Mouse (Mus musculus) CD4-positive, CD25-positive, alpha-beta regulatory T cell, adult 4 months (primary cell): ENCODE results near the gene Egln1. TPM values are rescaled to one million over a fixed set of nuclear protein-coding genes. Genes with fewer than 3 reads are reported as not detected.

ENCODE experiments used
- ATAC-seq: one replicate; pipeline ENCODE4 v1.8.0; 2017
- polyA plus RNA-seq, 2 experiments: library from polyadenylated mRNA; unstranded; fragments of 100-300 nt; shearing (Covaris generic); gene quantifications; one replicate each; pipeline ENCODE4 v1.2.1; 2017

Egln1 gene
- polyA plus RNA-seq, 2 experiments from 2014 or later, result 11.0 to 13.7 TPM

DNA sequence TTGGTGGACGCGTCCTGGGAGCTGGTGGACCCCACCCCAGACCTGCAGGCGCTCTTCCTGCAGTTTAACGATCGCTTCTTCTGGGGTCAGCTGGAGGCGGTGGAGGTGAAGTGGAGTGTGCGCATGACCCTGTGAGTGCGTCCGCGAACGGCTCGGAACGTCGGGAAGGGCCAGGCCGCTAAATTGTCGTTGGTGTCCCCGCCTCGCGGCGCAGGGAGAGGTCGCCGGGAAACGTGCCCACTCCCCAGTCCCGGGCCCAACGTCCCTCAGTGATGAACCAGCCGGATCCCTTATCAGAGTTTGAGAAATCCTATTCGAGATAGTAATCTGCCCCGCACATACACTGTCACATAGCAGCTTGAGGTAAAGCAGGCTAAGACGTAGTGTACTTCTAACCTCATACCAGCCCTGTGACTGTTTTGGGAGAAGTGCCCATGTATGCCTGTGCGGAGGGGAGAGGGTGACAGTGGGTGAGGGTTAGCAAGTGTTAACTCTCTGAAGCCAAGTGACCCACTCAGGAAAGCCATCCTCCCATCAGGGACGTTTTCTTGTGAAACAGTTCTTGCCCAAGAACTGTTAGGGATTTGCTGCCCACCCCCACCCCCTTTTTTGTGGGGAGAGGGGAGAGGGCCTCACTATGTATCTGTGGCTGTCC lies 50.7 kb downstream of the Egln1 start:
- no peak for ATAC-seq

DNA sequence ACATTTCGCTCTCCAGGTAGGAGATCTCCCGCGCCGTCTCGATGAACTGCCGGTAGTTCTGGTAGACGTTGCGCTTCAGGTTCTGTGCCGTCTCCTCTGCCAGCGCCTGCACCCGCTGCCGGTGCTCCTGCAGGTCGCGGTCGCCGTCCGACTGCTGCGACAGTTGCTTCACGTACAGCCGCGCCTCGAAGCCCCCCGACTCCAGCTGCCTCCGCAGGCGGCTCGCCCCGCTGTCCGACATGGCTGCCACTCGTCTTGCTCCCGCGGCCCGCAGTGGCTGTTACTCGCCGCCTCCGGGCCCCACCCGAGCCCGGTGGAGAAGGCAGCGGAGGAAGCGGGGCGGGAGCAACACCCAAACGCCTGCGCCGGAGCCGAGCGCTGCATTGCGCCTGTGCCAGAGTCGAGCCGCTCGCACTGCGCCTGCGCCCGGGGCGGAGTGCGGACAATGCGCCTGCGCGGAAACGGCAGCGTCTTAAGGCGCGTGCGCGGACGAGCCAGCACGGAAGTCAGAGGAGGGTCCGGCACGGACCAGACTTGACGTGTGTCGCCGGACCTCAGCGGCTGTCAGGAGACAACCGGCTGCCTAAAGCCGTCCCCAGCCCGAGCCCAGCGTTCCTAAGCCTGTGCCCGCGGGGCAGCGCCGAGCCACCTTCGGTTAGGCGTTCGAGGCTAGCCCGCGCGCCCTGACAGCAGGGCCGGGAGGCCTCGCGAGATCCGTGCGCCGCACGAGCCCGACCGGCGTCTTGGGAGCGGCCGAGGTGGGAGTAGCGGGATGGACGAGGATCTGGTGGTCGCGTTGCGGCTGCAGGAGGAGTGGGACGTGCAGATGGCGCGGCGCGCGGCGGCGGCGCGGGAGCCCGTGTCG lies 51.5 kb downstream of the Egln1 start, which contains the start of the genes Exoc8 and Sprtn:
TSS of gene Exoc8 (minus strand) at position 320 of the 865 bp plus-strand sequence.
TSS of gene Sprtn (plus strand) at position 501 of the 865 bp plus-strand sequence.
- peak; percentile 84 for ATAC-seq

DNA sequence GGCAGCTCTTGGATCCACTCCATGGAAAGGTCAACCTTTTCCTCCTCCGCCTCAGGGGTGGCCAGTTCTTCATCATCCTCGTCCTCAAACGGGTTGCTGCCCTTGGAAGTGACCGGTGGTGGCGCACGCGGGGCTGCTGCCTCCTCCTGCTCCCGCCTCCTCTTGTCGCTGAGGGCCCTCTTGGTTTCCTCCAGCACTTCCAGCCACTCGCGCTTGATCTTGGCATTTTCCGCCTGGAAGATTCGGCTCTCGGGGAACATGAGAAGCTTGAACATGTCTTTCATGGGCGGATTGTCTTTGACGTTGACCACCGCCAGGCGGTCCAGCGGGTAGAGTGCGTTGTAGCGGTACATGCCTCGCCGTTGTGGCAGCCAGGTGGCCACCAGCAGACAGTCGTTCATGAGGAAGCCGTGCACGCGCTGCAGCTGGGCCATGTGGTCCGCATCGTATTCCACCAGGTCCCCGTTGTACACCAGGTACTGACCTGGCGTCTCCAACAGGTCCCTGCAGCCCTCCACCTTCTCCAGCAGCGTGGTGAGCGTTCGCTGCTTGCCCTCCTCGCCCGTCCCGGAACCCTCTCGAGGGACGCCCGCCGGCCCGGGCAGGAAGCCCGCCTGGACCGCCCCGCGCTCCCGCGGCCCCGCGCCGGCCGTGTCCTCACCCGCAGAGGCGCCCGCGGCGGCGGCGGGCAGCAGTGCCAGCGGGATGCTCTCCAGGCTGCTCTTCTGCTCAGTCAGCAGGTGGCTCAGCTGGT lies 52.3 kb downstream of the Egln1 start:
- peak; percentile 27 for ATAC-seq

DNA sequence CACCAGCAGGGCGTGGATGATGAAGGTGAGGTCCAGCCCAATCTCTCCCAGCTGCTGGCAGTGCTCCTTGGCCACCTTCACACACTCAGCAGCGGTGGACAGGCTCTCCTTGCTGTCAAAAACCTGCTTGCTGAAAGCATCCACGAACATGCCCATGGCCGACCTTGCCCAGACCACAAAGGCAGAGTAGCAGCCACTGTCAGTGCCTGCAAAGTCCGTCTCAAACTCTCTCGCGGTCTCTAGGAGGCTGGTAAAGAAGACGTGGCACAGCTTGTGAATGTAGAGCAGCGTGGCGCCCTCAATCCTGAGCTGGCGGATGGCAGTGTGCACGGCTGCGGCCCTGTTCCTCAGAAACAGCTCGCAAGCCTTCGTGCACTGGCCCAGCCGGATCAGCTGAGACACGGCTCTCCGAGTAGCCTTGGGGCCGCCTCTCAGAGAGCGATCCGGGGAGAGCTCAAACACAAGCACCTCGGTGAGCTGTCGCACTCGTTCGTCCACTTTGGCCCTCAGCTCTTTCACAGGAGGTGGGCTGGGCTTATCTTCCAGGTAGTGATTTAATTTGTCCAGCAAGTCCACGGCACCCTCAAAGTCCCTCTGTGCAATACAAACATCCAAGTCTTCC lies 53.0 kb downstream of the Egln1 start:
- no peak for ATAC-seq

DNA sequence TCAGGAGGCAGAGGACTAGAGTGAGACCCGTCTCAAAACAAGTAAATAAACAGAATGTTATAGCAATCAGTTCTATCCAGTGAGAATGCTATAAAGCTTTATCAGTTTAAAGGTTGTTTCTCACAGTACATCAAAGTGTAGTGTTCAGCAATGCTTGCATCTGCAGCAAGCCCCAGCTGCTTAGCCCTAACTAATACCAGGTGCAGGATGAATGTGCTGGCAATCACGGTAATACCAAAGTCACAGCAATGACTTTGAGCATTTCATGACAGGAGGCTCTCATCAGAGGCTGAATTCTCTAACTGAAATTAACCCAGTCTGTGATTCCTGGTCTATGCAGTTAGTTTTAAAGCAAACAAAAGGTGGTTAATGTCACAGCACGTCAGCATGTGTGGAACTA lies 56.5 kb downstream of the Egln1 start:
- no peak for ATAC-seq

DNA sequence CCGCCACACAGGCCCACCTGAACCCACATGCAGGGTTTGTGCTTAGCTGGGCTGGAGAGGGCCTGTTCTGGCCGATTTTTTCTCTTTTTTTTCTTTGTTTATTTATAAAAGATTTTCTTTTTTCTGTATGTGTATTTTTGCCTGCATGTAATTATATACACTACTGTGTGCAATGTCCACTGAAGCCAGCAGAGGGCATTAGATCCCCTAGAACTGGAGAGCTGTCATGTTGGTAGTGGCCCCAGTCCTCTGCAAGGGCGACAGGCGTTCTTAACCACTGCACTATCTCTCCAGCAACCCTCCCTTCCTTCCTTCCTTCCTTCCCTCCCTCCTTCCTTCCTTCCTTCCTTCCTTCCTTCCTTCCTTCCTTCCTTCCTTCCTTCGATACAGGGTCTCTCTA lies 60.7 kb downstream of the Egln1 start:
- ATAC-seq, result no peak

DNA sequence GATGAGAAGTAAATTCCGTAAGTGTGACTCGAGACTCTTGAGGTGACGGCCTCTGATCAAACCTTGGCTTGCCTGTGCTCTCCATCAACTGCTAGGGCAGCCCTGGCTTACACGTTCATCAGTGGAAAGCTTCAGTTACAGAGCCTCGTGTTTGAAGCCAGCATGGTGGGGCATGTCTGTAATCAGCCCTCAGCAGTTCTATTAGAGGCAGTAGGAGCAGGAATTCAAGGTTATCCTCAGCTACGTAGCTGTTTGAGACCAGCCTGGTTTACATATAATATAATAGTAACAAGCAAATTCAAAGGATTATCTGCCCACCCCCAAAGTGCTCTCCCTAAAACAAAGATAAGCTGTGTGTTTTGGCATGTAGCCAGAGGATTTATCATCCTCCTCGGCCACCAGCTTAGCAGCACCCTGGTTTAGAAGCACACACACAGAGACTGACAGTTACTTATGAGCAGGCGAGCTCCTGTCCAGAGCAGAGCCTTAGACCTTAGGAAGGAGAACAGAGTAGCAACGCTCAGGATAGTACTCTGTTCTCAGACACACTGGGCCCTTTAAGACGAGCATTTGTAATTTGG lies 70.1 kb downstream of the Egln1 start:
- ATAC-seq, result no peak

DNA sequence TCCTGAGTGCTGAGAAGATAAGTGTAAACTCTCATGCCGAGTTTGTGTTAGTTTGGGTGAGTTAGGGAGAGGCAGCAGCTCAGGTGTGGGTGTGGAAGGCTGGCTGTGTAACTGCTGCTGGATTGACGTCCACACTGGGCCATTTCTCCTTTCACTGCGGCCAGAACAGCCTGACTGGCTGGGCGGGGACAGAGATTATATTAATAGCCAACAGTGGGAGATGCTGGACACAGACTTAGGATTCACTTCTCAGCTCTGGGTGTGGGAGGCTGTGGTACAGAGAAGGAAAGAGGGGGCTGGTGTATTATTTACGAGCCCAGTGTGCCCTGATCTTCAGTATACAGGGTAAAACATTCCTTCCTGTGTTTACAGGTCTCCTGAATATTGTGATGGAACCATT lies 71.0 kb downstream of the Egln1 start:
- no peak for ATAC-seq

DNA sequence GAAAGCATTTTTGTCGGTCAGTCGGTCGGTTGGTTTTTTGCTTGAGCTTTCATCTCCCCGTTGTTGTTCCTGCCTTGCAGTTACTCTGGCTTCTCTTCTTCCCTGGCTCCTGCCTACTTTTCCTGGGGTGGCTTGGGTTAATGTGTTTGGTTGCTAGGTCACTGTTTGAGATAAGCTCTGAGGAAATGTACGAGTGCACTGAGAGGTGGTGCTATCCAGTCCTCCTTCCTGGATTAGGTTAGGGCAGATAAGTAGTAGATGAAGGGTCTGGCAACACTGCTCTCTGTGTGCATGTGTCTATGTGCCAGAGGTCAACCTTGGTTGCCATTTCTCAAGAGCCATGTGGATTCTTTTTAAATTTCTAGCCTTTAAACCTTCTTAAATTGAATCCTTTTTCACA lies 76.4 kb downstream of the Egln1 start:
- no peak for ATAC-seq

DNA sequence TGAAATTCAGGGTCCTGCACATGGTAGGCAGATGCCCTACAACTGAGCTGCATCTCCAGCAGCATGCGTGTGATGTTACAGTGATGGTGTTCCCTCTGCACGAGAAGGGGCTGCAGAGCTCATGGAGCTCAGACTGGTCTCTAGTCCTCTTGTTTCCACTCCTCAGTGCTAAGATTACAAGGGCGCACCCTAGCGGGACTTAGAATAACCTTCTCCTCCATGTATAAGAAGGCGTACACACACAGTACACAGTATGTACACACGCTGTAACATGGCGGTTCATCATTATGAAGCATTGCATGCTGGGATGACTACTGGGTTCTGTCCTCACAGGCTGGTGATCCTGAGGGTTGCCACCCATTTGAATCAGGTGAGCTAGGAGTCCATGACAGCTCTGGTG lies 77.0 kb downstream of the Egln1 start:
- no peak for ATAC-seq

DNA sequence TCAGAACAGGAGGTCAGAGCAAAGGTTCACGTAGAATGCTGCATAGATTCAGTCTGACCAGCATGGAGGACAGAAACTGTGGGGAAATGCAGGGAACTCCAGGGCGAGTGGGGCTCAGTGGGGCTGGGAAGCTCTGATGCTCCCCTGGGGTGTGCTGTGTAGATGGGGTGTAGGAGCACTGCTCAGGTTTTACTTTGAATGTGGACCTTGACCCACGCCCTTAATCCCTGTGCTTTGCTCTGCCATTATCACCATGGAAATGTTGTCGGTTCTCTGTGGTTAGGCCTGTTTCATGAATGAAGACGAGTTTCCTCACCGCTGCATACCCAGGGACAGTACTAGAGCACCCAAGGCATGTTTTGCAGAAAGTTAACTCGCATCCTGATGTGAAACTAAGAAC lies 77.7 kb downstream of the Egln1 start:
- ATAC-seq, result no peak

DNA sequence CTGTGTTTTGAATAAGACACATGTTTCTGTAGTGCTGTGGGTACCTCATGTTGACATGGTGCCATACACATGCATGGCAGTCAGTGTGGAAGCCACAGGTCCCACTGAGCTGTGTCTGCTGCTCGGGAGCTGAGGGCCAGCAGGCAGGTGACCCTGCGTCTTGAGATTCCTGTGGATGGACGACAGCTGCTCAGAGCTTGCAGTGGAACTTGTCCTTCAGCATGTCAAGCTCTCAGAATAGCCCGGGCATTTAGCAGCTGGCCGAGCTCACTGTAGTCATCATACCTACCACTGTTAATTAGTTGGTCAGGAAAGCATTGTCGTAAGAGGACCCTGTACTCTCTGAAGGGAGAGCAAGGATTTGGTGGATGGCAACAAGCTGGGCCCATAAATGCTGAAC lies 79.4 kb downstream of the Egln1 start:
- no peak for ATAC-seq

DNA sequence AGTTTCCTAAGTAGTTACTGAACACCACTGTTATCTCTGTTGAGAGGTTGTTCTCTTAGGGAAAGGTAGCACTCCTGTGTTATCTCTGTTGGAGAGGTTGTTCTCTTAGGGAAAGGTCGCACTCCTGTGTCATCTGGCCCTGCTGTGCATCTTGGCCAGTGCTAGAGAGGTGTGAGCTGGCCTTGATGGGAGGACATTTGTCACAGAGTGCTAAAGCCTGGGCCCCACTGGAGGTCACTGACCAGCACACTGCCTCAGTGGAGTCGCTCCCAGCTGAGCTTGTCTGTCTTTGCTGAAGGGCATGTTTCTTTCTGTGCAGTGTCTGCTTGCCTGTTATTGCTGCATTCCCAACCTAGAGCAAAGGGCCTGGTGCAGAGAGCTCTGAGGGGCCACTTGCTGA lies 82.0 kb downstream of the Egln1 start:
- no peak for ATAC-seq

DNA sequence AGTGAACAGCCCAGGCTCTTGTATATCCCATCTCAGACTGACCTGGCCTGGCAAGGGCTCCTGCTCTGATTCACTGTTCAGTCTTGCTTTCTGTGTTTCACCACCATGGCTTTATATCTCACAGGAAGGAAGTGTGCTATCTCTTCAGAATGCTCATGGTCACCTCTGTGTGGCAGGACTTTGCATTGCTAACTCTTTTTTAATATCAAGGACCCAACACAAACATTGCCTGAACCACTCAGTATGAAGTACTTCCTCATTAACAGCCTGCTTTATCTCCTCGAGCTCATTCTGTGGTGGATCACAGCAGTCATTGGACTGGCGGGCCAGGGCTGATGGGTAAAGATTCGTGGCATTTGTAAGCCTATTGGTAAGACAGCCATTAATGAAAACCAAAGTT lies 82.5 kb downstream of the Egln1 start:
- no peak for ATAC-seq

DNA sequence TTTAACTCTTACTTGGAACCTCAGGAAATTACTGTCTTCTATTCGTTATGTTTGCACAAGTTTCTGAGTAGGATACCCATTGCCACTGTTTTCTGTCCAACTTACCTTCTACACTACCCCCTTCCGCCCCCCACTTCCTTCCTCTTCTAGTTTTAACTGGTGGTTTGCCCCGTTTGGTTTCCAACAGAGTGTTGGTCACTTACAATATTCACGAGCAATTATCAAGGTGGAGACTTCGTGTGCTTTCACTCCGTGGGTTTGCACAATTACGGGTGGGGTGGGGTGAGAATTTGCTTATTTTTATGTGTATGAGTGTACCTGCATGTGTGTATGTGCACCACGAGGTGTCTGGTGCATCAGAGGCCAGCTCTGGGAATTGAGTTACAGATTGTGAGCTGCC lies 85.4 kb downstream of the Egln1 start:
- peak; percentile 25 for ATAC-seq

DNA sequence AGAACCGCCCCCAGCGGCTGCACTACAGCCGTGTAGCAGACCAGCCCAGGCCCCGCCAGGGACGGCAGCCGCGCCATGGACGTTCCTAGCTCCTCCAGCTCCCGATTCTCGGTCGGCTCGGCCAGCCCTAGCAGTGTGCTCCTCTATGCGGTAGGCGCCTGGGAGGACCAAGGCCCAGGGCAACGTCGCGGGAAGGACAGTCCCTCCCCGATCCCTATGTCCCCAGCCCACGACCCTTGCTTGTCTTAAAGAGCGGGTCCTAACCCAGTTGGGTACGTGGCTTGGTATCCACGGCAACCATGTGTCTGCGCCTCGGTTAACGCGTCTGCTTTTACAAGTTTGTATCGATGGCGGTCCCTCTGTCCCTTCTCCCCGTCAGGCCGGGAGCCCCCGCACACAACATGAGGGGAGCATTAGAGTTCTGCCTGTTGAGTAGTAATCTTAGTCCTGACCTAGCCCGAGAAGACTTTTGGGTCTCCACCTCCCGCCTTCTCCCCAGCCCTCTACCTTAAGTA lies 85.9 kb downstream of the Egln1 start:
- ATAC-seq, result peak; percentile 55

DNA sequence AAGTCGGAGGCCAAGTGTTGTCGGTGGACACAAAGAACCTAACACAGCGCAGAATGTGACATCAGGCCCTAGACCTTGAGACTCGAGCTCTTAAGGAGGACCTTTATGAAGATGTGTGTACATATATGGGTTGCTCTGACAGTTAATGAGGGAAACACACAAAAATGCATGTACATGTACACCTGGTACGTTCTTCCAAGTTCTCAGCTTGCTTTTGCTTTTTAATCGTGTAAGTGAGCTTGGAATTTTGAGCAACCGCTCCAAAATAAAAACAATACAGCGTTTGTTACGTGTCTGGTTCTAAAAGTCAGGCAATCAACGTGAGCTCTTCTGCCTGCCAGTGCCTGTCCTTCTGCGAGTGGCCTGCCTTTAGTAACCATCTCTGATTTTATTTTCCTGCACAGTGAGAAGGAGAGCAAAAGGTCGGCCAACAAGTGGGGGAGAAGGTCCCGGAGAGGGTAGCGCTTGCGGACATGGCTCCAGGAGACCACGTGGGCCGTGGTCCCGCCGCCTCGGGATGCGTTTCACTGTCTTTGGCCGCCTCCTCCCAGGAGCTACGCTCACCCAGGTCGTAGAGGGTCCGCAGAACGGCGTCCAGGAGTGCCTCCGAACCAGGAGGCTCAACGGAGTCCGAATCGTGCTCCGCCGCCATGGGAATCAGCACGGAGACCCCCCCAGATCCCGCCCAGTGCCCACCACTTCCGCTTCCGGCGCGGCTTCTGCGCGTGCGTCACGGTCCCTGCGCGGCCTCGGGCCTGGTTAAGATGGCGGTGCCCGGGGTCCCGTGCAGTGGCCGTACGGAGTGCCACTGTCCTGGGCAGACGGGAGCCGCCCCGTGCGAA lies 86.6 kb downstream of the Egln1 start, which contains the start of the genes Gnpat and 2810004N23Rik:
TSS of gene Gnpat (plus strand) at position 713 of the 842 bp plus-strand sequence.
TSS of gene 2810004N23Rik (minus strand) at position 800 of the 842 bp plus-strand sequence.
- ATAC-seq, result peak; percentile 88

DNA sequence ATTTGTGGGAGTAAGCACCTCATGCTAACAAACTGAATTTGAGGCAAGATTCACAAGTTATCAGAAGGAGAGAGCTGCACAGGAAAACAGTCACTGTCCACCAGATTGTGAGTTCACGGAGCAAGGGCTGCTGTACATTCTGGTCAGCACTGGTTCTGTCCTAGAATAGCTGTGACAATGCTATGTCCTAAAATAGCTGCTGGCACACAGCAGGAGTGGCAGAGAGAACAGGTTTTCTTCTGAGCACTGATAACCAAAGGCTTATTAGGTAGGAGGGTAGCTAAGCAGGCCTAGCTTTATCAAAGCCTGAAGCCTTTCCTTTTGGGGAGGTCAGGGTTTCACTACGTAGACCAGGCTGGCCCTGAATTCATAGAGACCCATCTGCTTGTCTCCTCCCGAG lies 88.9 kb downstream of the Egln1 start:
- no peak for ATAC-seq

DNA sequence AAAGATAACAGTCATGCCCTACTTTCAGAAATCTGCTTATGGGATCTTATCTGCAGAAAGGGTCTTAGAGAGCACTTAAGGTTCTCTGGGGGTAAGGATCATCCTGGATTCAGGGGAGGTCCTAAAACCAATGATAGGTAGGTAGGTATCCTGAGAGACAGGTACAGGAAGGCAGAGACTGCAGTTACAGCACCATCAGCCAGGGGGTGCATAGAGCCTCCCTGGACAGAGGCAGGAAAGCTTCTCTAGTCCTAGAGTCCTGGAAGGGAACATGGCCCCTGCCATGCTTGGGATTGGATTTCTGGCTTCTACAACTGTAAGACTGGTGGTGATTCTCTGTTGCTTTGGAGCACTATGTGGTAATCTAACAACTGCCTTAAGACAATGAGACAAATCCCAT lies 89.7 kb downstream of the Egln1 start:
- no peak for ATAC-seq
